Mouse (Mus musculus) layer of hippocampus, postnatal 14 days (tissue): ENCODE measurements around the gene Zscan4f. TPM values are rescaled to one million over a fixed set of nuclear protein-coding genes. Genes with fewer than 3 reads are reported as not detected.
"Not testable (repeated sequence)": the region's sequence is repeated elsewhere in the genome, so short reads cannot be mapped to it uniquely, and the experiment has no call there.

Source experiments
- DNase-seq, 2 experiments: peaks; one replicate each; pipeline ENCODE4 v3.0.0; 2021 to 2022; ENCODE audit warnings: low spot score in 2 of 2, mixed read lengths in 1 of 2
- long read RNA-seq, 2 experiments: library from polyadenylated mRNA; stranded (forward); transcript quantifications; one replicate each; pipeline ENCODE4 v2.0.0; 2021
- microRNA-seq, 2 experiments: library from miRNA; unstranded; fragments of <30 nt; microRNA quantifications; one replicate each; pipeline ENCODE4 v1.2.0; 2021
- total RNA-seq, 2 experiments: library from RNA; stranded (reverse); gene quantifications; 2 replicates each; pipeline ENCODE4 v1.2.3; 2021

Zscan4f gene
- total RNA-seq: not detected
- long read RNA-seq, experiment 1: 0 reads
- long read RNA-seq, experiment 2: 0 reads

DNA sequence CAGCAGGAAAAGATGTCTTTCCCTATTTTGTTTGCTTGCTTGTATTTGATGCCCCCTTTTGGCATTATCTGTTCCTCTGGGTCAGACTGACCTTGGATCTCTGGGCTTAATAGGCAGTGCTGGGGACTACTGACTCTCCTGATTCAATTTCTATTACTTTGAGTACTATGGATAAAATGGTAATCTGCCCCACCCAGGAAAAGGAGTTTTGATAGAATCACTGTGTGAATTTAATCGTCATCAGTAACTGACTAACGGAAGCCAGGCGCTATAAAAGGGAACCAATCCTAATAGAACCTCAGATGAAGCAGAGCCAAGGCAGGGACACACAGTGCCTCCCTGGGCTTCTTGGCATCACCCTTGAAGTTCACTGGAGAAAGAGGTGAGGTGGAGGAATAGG, at the start of gene Zscan4f:
Zscan4f (plus strand) TSS at position 301 of the 400 bp plus-strand sequence.
- DNase-seq: not testable (repeated sequence)

DNA sequence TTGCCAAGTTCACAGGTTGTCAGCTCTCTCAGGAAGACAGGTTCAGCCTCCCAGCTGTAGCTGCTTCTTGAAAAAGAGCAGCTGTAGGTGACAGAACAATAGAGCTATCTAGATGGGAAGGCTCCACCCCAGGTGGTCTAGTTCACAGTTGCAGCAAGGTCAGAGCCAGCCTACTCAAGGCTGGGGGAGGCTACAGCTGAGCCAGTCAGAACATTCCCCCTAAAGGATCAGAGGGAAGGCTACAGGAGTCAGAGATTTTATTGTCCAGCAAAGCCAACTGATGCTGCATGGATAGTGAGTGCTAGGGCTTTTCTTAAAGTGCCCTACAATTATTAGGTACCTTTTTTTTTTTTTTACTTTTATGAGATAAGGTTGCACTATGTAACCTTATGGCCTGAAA, 13.1 kb upstream of the Zscan4f start:
- DNase-seq: not testable (repeated sequence)

Small RNAs within 50 kb of the gene (microRNA-seq; reads per million reads assigned to microRNA genes)
- 0 reads per million in 2 experiments for gene Gm23087

Other genes starting within 250 kb of the Zscan4f start
- not detected for gene Zscan4d, start 231.8 kb upstream of the Zscan4f start, total RNA-seq
- gene Zscan4e, start 87.2 kb upstream of the Zscan4f start, total RNA-seq: not detected
- gene Zscan4-ps2, start 116.4 kb downstream of the Zscan4f start, total RNA-seq: not detected
- not detected for gene Zscan4-ps3, start 211.4 kb downstream of the Zscan4f start, total RNA-seq